Mouse (Mus musculus) intestine, embryonic 14.5 days (tissue): ENCODE data around the gene Ankrd55. TPM values are rescaled to one million over a fixed set of nuclear protein-coding genes. Genes with fewer than 3 reads are reported as not detected.
"Not testable (repeated sequence)": the region's sequence is repeated elsewhere in the genome, so short reads cannot be mapped to it uniquely, and the experiment has no call there.

Source experiments
- ATAC-seq: fragments of 200-750 bp; cut with Nextera tagmentation; replicated peaks from 2 replicates; pipeline ENCODE4 v1.8.0; 2017; ENCODE audit warnings: low read depth, moderate number of reproducible peaks, moderate TSS enrichment, moderate library complexity; ENCODE audit not compliant: low FRiP score, low TSS enrichment
- DNase-seq: peaks from one replicate; pipeline ENCODE4 v3.0.0-alpha.2; 2018; ENCODE audit warnings: low spot score
- H3K27ac ChIP-seq: fragments of 300-500 bp; sonication (generic); 2 replicates; pipeline ENCODE4 v1.5.1; 2014; ENCODE audit warnings: low read depth, mild to moderate bottlenecking, control low read depth
- H3K27me3 ChIP-seq: fragments of 300-500 bp; sonication (generic); replicated peaks from 2 replicates; pipeline ENCODE4 v1.6.1; 2014; ENCODE audit warnings: low read length, control low read depth; ENCODE audit not compliant: control insufficient read depth, insufficient read depth
- H3K36me3 ChIP-seq: fragments of 300-500 bp; sonication (generic); 2 replicates; pipeline ENCODE4 v1.6.1; 2014; ENCODE audit warnings: low read length, control low read depth; ENCODE audit not compliant: control insufficient read depth, insufficient read depth
- H3K4me1 ChIP-seq: fragments of 300-500 bp; sonication (generic); replicated peaks from 2 replicates; pipeline ENCODE4 v1.6.1; 2014; ENCODE audit warnings: low read length, control low read depth, mixed read lengths; ENCODE audit not compliant: control insufficient read depth, insufficient read depth
- H3K4me2 ChIP-seq: fragments of 300-500 bp; sonication (generic); 2 replicates; pipeline ENCODE4 v1.6.1; 2014; ENCODE audit warnings: low read length
- H3K4me3 ChIP-seq: fragments of 300-500 bp; sonication (generic); 2 replicates; pipeline ENCODE4 v1.5.1; 2014; ENCODE audit warnings: low read depth, low read length, control low read depth, mixed read lengths
- H3K9ac ChIP-seq: fragments of 300-500 bp; sonication (generic); 2 replicates; pipeline ENCODE4 v1.6.1; 2014; ENCODE audit warnings: mild to moderate bottlenecking, low read length
- H3K9me3 ChIP-seq: fragments of 300-500 bp; sonication (generic); 2 replicates; pipeline ENCODE4 v1.6.1; 2016; ENCODE audit warnings: low read length, control low read depth; ENCODE audit not compliant: control insufficient read depth
- WGBS: fragments of 180-500 bp; shearing (Covaris S2); extraction: QIAGEN DNeasy Blood & Tissue Kit; methylation state at CpG from one replicate; pipeline ENCODE4 v1.1.7; 2014; 5-methylcytosine and 5-hydroxymethylcytosine counted together
- polyA plus RNA-seq: library from polyadenylated mRNA; unstranded; fragments of >200 nt; fragmentation: Nextera tagmentation; extraction: Ambion mirVana; gene quantifications from 2 replicates; pipeline ENCODE4 v1.2.1, GENCODE M21; 2014

Gene Ankrd55
- polyA plus RNA-seq, 1 experiment from 2014 or later: 0.39 TPM

GRCm38 (mm10) chr13:112308672-112309071, 20.4 kb downstream of the Ankrd55 start:
- 8% methylated on average over 1 of the region's 1 CpGs for WGBS
- Histone ChIP-seq H3K36me3 (no peaks in the 10 kb centered on the region), H3K4me2 (no peak overlapping the region), H3K27ac (no peak overlapping the region), H3K4me1 (no peaks in the 10 kb centered on the region), H3K4me3 (no peak overlapping the region), H3K9ac (no peak overlapping the region), H3K27me3 (no peaks in the 10 kb centered on the region), H3K9me3 (no peaks in the 10 kb centered on the region)
- ATAC-seq (peak; percentile 62; the same call in 1 of the 2 replicates), DNase-seq (peak; percentile 65)

- WGBS: 82% methylated on average over 3 of the region's 3 CpGs
- ATAC-seq: not testable (repeated sequence)
Measured at GRCm38 (mm10) chr13:112311611-112312010, 23.4 kb downstream of the Ankrd55 start.

GRCm38 (mm10) chr13:112315442-112315841, 27.2 kb downstream of the Ankrd55 start:
- Histone ChIP-seq H3K4me3 (no peak overlapping the region), H3K27me3 (no peaks in the 10 kb centered on the region), H3K4me2 (no peak overlapping the region), H3K9ac (no peak overlapping the region), H3K36me3 (no peaks in the 10 kb centered on the region), H3K9me3 (no peaks in the 10 kb centered on the region), H3K4me1 (no peaks in the 10 kb centered on the region), H3K27ac (no peak overlapping the region)
- WGBS: 43% methylated on average over 3 of the region's 3 CpGs
- no peak for DNase-seq
- ATAC-seq: no peak

More at GRCm38 (mm10) chr13:112311611-112312010, 23.4 kb downstream of the Ankrd55 start:
- not testable (repeated sequence) for H3K4me1 ChIP-seq, H3K36me3 ChIP-seq, H3K4me2 ChIP-seq, H3K27ac ChIP-seq, H3K9ac ChIP-seq, DNase-seq, H3K27me3 ChIP-seq, H3K9me3 ChIP-seq, H3K4me3 ChIP-seq

- no peak overlapping the region for H3K4me3 ChIP-seq
- no peaks in the 10 kb centered on the region for H3K27me3 ChIP-seq
- H3K36me3 ChIP-seq: no peaks in the 10 kb centered on the region
- no peak overlapping the region for H3K9ac ChIP-seq
- no peaks in the 10 kb centered on the region for H3K4me1 ChIP-seq
- DNase-seq: no peak
- H3K4me2 ChIP-seq: no peak overlapping the region
- no peaks in the 10 kb centered on the region for H3K9me3 ChIP-seq
- no peak for ATAC-seq
- no peak overlapping the region for H3K27ac ChIP-seq
- WGBS: 79% methylated on average over 11 of the region's 11 CpGs
Measured at GRCm38 (mm10) chr13:112316622-112317482, 28.6 kb downstream of the Ankrd55 start.

- H3K36me3 ChIP-seq: no peaks in the 10 kb centered on the region
- H3K9me3 ChIP-seq: no peaks in the 10 kb centered on the region
- no peak for ATAC-seq
- H3K9ac ChIP-seq: no peak overlapping the region
- no peaks in the 10 kb centered on the region for H3K27me3 ChIP-seq
- no peak overlapping the region for H3K27ac ChIP-seq
- no peaks in the 10 kb centered on the region for H3K4me1 ChIP-seq
- 87% methylated on average over 8 of the region's 8 CpGs for WGBS
- H3K4me3 ChIP-seq: no peak overlapping the region
- H3K4me2 ChIP-seq: no peak overlapping the region
- no peak for DNase-seq
Measured at GRCm38 (mm10) chr13:112318124-112318523, 29.9 kb downstream of the Ankrd55 start.

- Histone ChIP-seq H3K4me3 (no peak overlapping the region), H3K9ac (no peak overlapping the region), H3K4me2 (no peak overlapping the region), H3K9me3 (no peaks in the 10 kb centered on the region), H3K27ac (no peak overlapping the region), H3K4me1 (peaks cover 5% of the 10 kb centered on the region; the same call in 1 of the 2 replicates), H3K27me3 (no peaks in the 10 kb centered on the region), H3K36me3 (no peaks in the 10 kb centered on the region)
- WGBS: 70% methylated on average over 12 of the region's 12 CpGs
- ATAC-seq (no peak), DNase-seq (no peak)
Measured at GRCm38 (mm10) chr13:112323591-112324266, 35.5 kb downstream of the Ankrd55 start.

GRCm38 (mm10) chr13:112325126-112325525, 36.9 kb downstream of the Ankrd55 start:
- Histone ChIP-seq H3K4me1 (peaks cover 5% of the 10 kb centered on the region; the same call in 1 of the 2 replicates), H3K27ac (no peak overlapping the region), H3K9me3 (no peaks in the 10 kb centered on the region), H3K36me3 (no peaks in the 10 kb centered on the region), H3K4me3 (no peak overlapping the region), H3K27me3 (no peaks in the 10 kb centered on the region), H3K9ac (no peak overlapping the region), H3K4me2 (no peak overlapping the region)
- no peak for DNase-seq
- ATAC-seq: no peak
- WGBS: 75% methylated on average over 2 of the region's 2 CpGs

- Histone ChIP-seq H3K9me3 (no peaks in the 10 kb centered on the region), H3K36me3 (no peaks in the 10 kb centered on the region), H3K9ac (no peak overlapping the region), H3K4me2 (no peak overlapping the region), H3K27me3 (no peaks in the 10 kb centered on the region), H3K27ac (no peak overlapping the region), H3K4me1 (peaks cover 8% of the 10 kb centered on the region; the same call in 1 of the 2 replicates), H3K4me3 (no peak overlapping the region)
- WGBS: 77% methylated on average over 7 of the region's 7 CpGs
- no peak for DNase-seq
- ATAC-seq: no peak
Measured at GRCm38 (mm10) chr13:112326403-112326802, 38.2 kb downstream of the Ankrd55 start.
